Comparison of ENCODE assay signal across 8 mouse cellular contexts in the genomic region with DNA sequence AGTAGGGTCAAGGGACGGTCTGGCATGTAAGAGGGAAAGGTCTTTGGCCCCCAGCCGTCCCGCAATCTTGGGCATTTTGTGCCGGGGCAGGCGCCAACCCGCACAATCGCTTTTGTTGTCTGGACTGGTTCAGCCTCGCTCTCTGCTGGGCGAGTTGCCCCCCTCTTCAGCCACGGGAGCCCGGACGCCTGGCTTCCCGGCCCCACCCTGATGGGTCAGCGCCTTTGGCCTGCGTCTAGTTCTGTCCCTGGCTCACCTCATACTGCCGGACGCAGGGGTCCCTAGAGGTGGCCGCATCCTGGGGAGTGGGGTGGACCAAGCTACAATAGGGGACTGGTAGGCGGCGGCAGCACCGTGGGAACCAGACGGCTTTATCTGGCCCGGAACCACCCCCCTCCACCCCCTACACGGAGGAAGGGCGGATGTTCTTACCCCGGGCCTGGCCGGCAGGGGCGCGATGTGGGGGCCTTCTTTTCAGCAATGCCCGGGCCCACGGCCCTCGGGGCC. TPM values are rescaled to one million over a fixed set of nuclear protein-coding genes. Genes with fewer than 3 reads are reported as not detected.
DNase-seq lines count a peak whose midpoint lies in the region; ATAC-seq and TF ChIP-seq lines count a peak whose summit lies in the region.

No protein-coding gene starts in this region.

- H3K9ac ChIP-seq in midbrain, embryonic 16.5 days (ENCODE audit: low read depth, low read length), result no peak overlapping the region
- H3K9ac ChIP-seq in forebrain, embryonic 15.5 days (replicated peaks), result no peak overlapping the region
- no peak overlapping the region for H3K9ac ChIP-seq in hindbrain, embryonic 15.5 days
- peak overlapping the region; percentile 80 for H3K9ac ChIP-seq in lung, embryonic 14.5 days

- WGBS in midbrain, embryonic 10.5 days, result 2% methylated on average over 32 of the region's 32 CpGs
- 3% methylated on average over 32 of the region's 32 CpGs for WGBS in midbrain, embryonic 16.5 days
- WGBS in forebrain, embryonic 15.5 days, result 4% methylated on average over 32 of the region's 32 CpGs
- WGBS in hindbrain, embryonic 15.5 days, result 3% methylated on average over 32 of the region's 32 CpGs
- WGBS in lung, embryonic 14.5 days, result 2% methylated on average over 32 of the region's 32 CpGs
- 6% methylated on average over 32 of the region's 32 CpGs for WGBS in cerebellum, adult 2 months

- no peaks in the 10 kb centered on the region for H3K36me3 ChIP-seq in midbrain, embryonic 10.5 days
- no peaks in the 10 kb centered on the region for H3K36me3 ChIP-seq in midbrain, embryonic 16.5 days (ENCODE audit: control insufficient read depth, insufficient read depth, low read length)
- H3K36me3 ChIP-seq in forebrain, embryonic 15.5 days, result no peaks in the 10 kb centered on the region
- H3K36me3 ChIP-seq in hindbrain, embryonic 15.5 days, result no peaks in the 10 kb centered on the region
- no peaks in the 10 kb centered on the region for H3K36me3 ChIP-seq in lung, embryonic 14.5 days (ENCODE audit: insufficient read depth)

- H3K4me1 ChIP-seq in midbrain, embryonic 10.5 days, result peaks cover 81% of the 10 kb centered on the region
- peaks cover 54% of the 10 kb centered on the region for H3K4me1 ChIP-seq in midbrain, embryonic 16.5 days (ENCODE audit: control insufficient read depth, insufficient read depth, low read length)
- H3K4me1 ChIP-seq in forebrain, embryonic 15.5 days, result peaks cover 77% of the 10 kb centered on the region
- peaks cover 81% of the 10 kb centered on the region for H3K4me1 ChIP-seq in hindbrain, embryonic 15.5 days (replicated peaks)
- H3K4me1 ChIP-seq in lung, embryonic 14.5 days (ENCODE audit: insufficient read depth), result peaks cover 6% of the 10 kb centered on the region; the same call in 1 of the 2 replicates
- peaks cover 10% of the 10 kb centered on the region for H3K4me1 ChIP-seq in cerebellum, adult 2 months (ENCODE audit: control insufficient read depth, insufficient read depth, low read length)

- TF ChIP-seq POLR2A in cerebellum, adult 2 months (IDR thresholded peaks at IDR 0.05; ENCODE audit: borderline replicate concordance, insufficient read depth, low read length), result no peak

- no peak for ATAC-seq in midbrain, embryonic 16.5 days
- no peak for ATAC-seq in forebrain, embryonic 15.5 days (replicated peaks)
- ATAC-seq in hindbrain, embryonic 15.5 days (ENCODE audit: low FRiP score, low read depth), result no peak
- no peak for ATAC-seq in lung, embryonic 14.5 days (ENCODE audit: insufficient read depth)
- no peak for ATAC-seq in activated CD4-positive, CD25-positive, alpha-beta regulatory T cell, adult 4 months

- H3K4me3 ChIP-seq in midbrain, embryonic 10.5 days, result peak overlapping the region; percentile 57
- no peak overlapping the region for H3K4me3 ChIP-seq in midbrain, embryonic 16.5 days (ENCODE audit: low read depth, low read length)
- H3K4me3 ChIP-seq in forebrain, embryonic 15.5 days, result 0 out of 2 replicates have a peak overlapping the region, but pooled peaks have one; percentile 2
- peak overlapping the region; percentile 12 for H3K4me3 ChIP-seq in hindbrain, embryonic 15.5 days
- H3K4me3 ChIP-seq in lung, embryonic 14.5 days (ENCODE audit: low read depth, low read length), result peak overlapping the region; percentile 66
- H3K4me3 ChIP-seq in cerebellum, adult 2 months (replicated peaks; ENCODE audit: insufficient read depth, low read depth, low read length), result no peak overlapping the region

- H3K9me3 ChIP-seq in midbrain, embryonic 10.5 days (replicated peaks), result no peaks in the 10 kb centered on the region
- H3K9me3 ChIP-seq in midbrain, embryonic 16.5 days (replicated peaks; ENCODE audit: control insufficient read depth, low read length, poor library complexity, severe bottlenecking), result no peaks in the 10 kb centered on the region; the same call in 1 of the 2 replicates
- no peaks in the 10 kb centered on the region for H3K9me3 ChIP-seq in forebrain, embryonic 15.5 days
- H3K9me3 ChIP-seq in hindbrain, embryonic 15.5 days, result no peaks in the 10 kb centered on the region
- no peaks in the 10 kb centered on the region for H3K9me3 ChIP-seq in lung, embryonic 14.5 days (ENCODE audit: low read depth, low read length)

- H3K27ac ChIP-seq in midbrain, embryonic 10.5 days (replicated peaks), result no peak overlapping the region
- no peak overlapping the region for H3K27ac ChIP-seq in midbrain, embryonic 16.5 days (ENCODE audit: low read length)
- no peak overlapping the region for H3K27ac ChIP-seq in forebrain, embryonic 15.5 days (replicated peaks)
- H3K27ac ChIP-seq in hindbrain, embryonic 15.5 days (replicated peaks), result no peak overlapping the region
- peak overlapping the region; percentile 72 for H3K27ac ChIP-seq in lung, embryonic 14.5 days (ENCODE audit: low read depth)
- no peak overlapping the region for H3K27ac ChIP-seq in cerebellum, adult 2 months (ENCODE audit: insufficient read depth, low read length)

- peaks cover 100% of the 10 kb centered on the region for H3K27me3 ChIP-seq in midbrain, embryonic 10.5 days (ENCODE audit: low read depth, poor library complexity, severe bottlenecking)
- H3K27me3 ChIP-seq in midbrain, embryonic 16.5 days (ENCODE audit: control insufficient read depth, insufficient read depth, low read depth, low read length), result peaks cover 72% of the 10 kb centered on the region
- peaks cover 56% of the 10 kb centered on the region for H3K27me3 ChIP-seq in forebrain, embryonic 15.5 days
- peaks cover 89% of the 10 kb centered on the region for H3K27me3 ChIP-seq in hindbrain, embryonic 15.5 days
- peaks cover 74% of the 10 kb centered on the region for H3K27me3 ChIP-seq in lung, embryonic 14.5 days (ENCODE audit: insufficient read depth, low read length)
- peaks cover 8% of the 10 kb centered on the region; the same call in 1 of the 2 replicates for H3K27me3 ChIP-seq in cerebellum, adult 2 months (ENCODE audit: control insufficient read depth, insufficient read depth, low read length)

- TF ChIP-seq CTCF in lung, embryonic 14.5 days (IDR thresholded peaks at IDR 0.05; ENCODE audit: low read depth), result peak; percentile 29
- no peak for TF ChIP-seq CTCF in cerebellum, adult 2 months (IDR thresholded peaks at IDR 0.05; ENCODE audit: borderline replicate concordance, insufficient read depth, low read depth, low read length)

- DNase-seq in midbrain, embryonic 10.5 days (ENCODE audit: low spot score), result no peak
- no peak for DNase-seq in lung, embryonic 14.5 days
- DNase-seq in adipocyte (ENCODE audit: low spot score), result no peak
- DNase-seq in cerebellum, adult 2 months, result no peak

- no peak overlapping the region for H3K4me2 ChIP-seq in midbrain, embryonic 16.5 days (ENCODE audit: low read length)
- H3K4me2 ChIP-seq in forebrain, embryonic 15.5 days (replicated peaks), result peak overlapping the region; percentile 79; the same call in 1 of the 2 replicates
- peak overlapping the region; percentile 94; the same call in 1 of the 2 replicates for H3K4me2 ChIP-seq in hindbrain, embryonic 15.5 days
- peak overlapping the region; percentile 93 for H3K4me2 ChIP-seq in lung, embryonic 14.5 days

RNA-seq across cellular contexts. Expression of a gene that starts 3.0 kb away (rescaled TPM):
- 7.0 and 9.0 TPM in 2 replicates for polyA plus RNA-seq in midbrain, embryonic 10.5 days (2016; fragmentation: Nextera tagmentation; extraction: Ambion mirVana)
- 14.1 and 14.3 TPM in 2 replicates for polyA plus RNA-seq in midbrain, embryonic 16.5 days (2015; fragmentation: Nextera tagmentation; extraction: Ambion mirVana)
- 13.3 and 15.0 TPM in 2 replicates for polyA plus RNA-seq in forebrain, embryonic 15.5 days (2015; fragmentation: Nextera tagmentation; extraction: Ambion mirVana)
- 12.9 and 13.9 TPM in 2 replicates for polyA plus RNA-seq in hindbrain, embryonic 15.5 days (2015; fragmentation: Nextera tagmentation; extraction: Ambion mirVana)
- 73.5 and 86.0 TPM in 2 replicates for polyA plus RNA-seq in lung, embryonic 14.5 days (2014; fragmentation: Nextera tagmentation; extraction: Ambion mirVana)
- 1 to 10 TPM in 1 of 2 experiments, under 1 TPM in 1; 0.94 to 1.3 TPM for polyA plus RNA-seq in activated CD4-positive, CD25-positive, alpha-beta regulatory T cell, adult 4 months (2017; shearing (Covaris generic))
- 26.9 and 28.2 TPM in 2 replicates for polyA plus RNA-seq in cerebellum, adult 2 months (2012; rRNA removed)

RNA-seq across cellular contexts. Expression of a gene that starts 21.4 kb away (rescaled TPM):
- 71.7 and 77.2 TPM in 2 replicates for polyA plus RNA-seq in midbrain, embryonic 10.5 days (2016; fragmentation: Nextera tagmentation; extraction: Ambion mirVana)
- 47.4 and 55.1 TPM in 2 replicates for polyA plus RNA-seq in midbrain, embryonic 16.5 days (2015; fragmentation: Nextera tagmentation; extraction: Ambion mirVana)
- 90.2 and 91.5 TPM in 2 replicates for polyA plus RNA-seq in forebrain, embryonic 15.5 days (2015; fragmentation: Nextera tagmentation; extraction: Ambion mirVana)
- polyA plus RNA-seq in hindbrain, embryonic 15.5 days (2015; fragmentation: Nextera tagmentation; extraction: Ambion mirVana), result 42.8 and 46.6 TPM in 2 replicates
- polyA plus RNA-seq in lung, embryonic 14.5 days (2014; fragmentation: Nextera tagmentation; extraction: Ambion mirVana), result 45.1 and 53.5 TPM in 2 replicates
- polyA plus RNA-seq in activated CD4-positive, CD25-positive, alpha-beta regulatory T cell, adult 4 months (2017; shearing (Covaris generic)), result 10 to 100 TPM; 48.9 to 66.0 TPM
- 41.6 and 43.7 TPM in 2 replicates for polyA plus RNA-seq in cerebellum, adult 2 months (2012; rRNA removed)

RNA-seq across cellular contexts. Expression of a gene that starts 22.8 kb away (rescaled TPM):
- 0.48 and 0.82 TPM in 2 replicates for polyA plus RNA-seq in midbrain, embryonic 10.5 days (2016; fragmentation: Nextera tagmentation; extraction: Ambion mirVana)
- not detected in 2 replicates for polyA plus RNA-seq in midbrain, embryonic 16.5 days (2015; fragmentation: Nextera tagmentation; extraction: Ambion mirVana)
- polyA plus RNA-seq in forebrain, embryonic 15.5 days (2015; fragmentation: Nextera tagmentation; extraction: Ambion mirVana), result 0.46 TPM in 1 of 2 replicates, not detected in the other
- polyA plus RNA-seq in hindbrain, embryonic 15.5 days (2015; fragmentation: Nextera tagmentation; extraction: Ambion mirVana), result not detected in 2 replicates
- 0.73 and 1.6 TPM in 2 replicates for polyA plus RNA-seq in lung, embryonic 14.5 days (2014; fragmentation: Nextera tagmentation; extraction: Ambion mirVana)
- polyA plus RNA-seq in activated CD4-positive, CD25-positive, alpha-beta regulatory T cell, adult 4 months (2017; shearing (Covaris generic)), result 1 to 10 TPM; 1.4 to 3.3 TPM
- polyA plus RNA-seq in cerebellum, adult 2 months (2012; rRNA removed), result 0.38 TPM in 1 of 2 replicates, not detected in the other

Comparison
In these comparisons a context has a peak if more than half of its experiments do, and no peak if none do; other contexts are left out.
1. H3K4me3 ChIP-seq: peak in midbrain, embryonic 10.5 days (single experiment), forebrain, embryonic 15.5 days (single experiment), hindbrain, embryonic 15.5 days (single experiment) and lung, embryonic 14.5 days (single experiment); none in midbrain, embryonic 16.5 days (single experiment) and cerebellum, adult 2 months (single experiment).